Mouse (Mus musculus) frontal cortex, postnatal 14 days (tissue): ENCODE measurements around the gene Gid8.

Experiments used
- DNase-seq, 2 experiments: peaks; one replicate each; pipeline ENCODE4 v3.0.0; 2022; ENCODE audit warnings: low spot score in 2 of 2

Gene Gid8

GRCm38 (mm10) chr2:180709923-180710272, at the start of gene Gid8, which contains the start of gene Dido1:
Gene Gid8, plus strand, starts transcription at chr2:180710117.
Gene Dido1, minus strand, starts transcription at chr2:180709999.
- peak; percentile 90 to 95 for DNase-seq

- DNase-seq: no peak
Measured at GRCm38 (mm10) chr2:180660521-180660920, 49.4 kb upstream of the Gid8 start.

- DNase-seq: no peak
Measured at GRCm38 (mm10) chr2:180662008-180662407, 47.9 kb upstream of the Gid8 start.

- DNase-seq: no peak
Measured at GRCm38 (mm10) chr2:180676706-180677105, 33.2 kb upstream of the Gid8 start.

GRCm38 (mm10) chr2:180678609-180679140, 31.2 kb upstream of the Gid8 start:
- DNase-seq: peak; percentile 53 to 65

GRCm38 (mm10) chr2:180681225-180681624, 28.7 kb upstream of the Gid8 start:
- DNase-seq: no peak

GRCm38 (mm10) chr2:180683524-180683923, 26.4 kb upstream of the Gid8 start:
- DNase-seq: no peak

- DNase-seq: no peak
Measured at GRCm38 (mm10) chr2:180684031-180684430, 25.9 kb upstream of the Gid8 start.

- no peak for DNase-seq
Measured at GRCm38 (mm10) chr2:180689841-180690240, 20.1 kb upstream of the Gid8 start.

GRCm38 (mm10) chr2:180692630-180693029, 17.3 kb upstream of the Gid8 start:
- no peak for DNase-seq

- no peak for DNase-seq
Measured at GRCm38 (mm10) chr2:180695176-180695575, 14.7 kb upstream of the Gid8 start.

GRCm38 (mm10) chr2:180700457-180700856, 9.5 kb upstream of the Gid8 start:
- DNase-seq: no peak

GRCm38 (mm10) chr2:180701053-180701766, 8.7 kb upstream of the Gid8 start:
- DNase-seq: no peak

- peak; percentile 82 to 90 for DNase-seq
Measured at GRCm38 (mm10) chr2:180701767-180702621, 7.9 kb upstream of the Gid8 start.

GRCm38 (mm10) chr2:180702701-180703149, 7.2 kb upstream of the Gid8 start:
- DNase-seq: no peak

- no peak for DNase-seq
Measured at GRCm38 (mm10) chr2:180703175-180703574, 6.7 kb upstream of the Gid8 start.

- DNase-seq: no peak
Measured at GRCm38 (mm10) chr2:180703645-180704359, 6.1 kb upstream of the Gid8 start.

- no peak for DNase-seq
Measured at GRCm38 (mm10) chr2:180704591-180704990, 5.3 kb upstream of the Gid8 start.

GRCm38 (mm10) chr2:180705066-180705465, 4.9 kb upstream of the Gid8 start:
- no peak for DNase-seq

- no peak for DNase-seq
Measured at GRCm38 (mm10) chr2:180705975-180706374, 3.9 kb upstream of the Gid8 start.

GRCm38 (mm10) chr2:180709023-180709922, 644 bp upstream of the Gid8 start:
- DNase-seq: no peak
